Mouse (Mus musculus) hindbrain, embryonic 10.5 days (tissue): ENCODE measurements around the gene Angpt4. TPM values are rescaled to one million over a fixed set of nuclear protein-coding genes. Genes with fewer than 3 reads are reported as not detected.

ENCODE experiments used
- DNase-seq: peaks from one replicate; pipeline ENCODE4 v3.0.0-alpha.2; 2017; ENCODE audit warnings: low spot score
- H3K27ac ChIP-seq: fragments of 300-500 bp; sonication (generic); 2 replicates; pipeline ENCODE4 v1.5.1; 2016; ENCODE audit warnings: mild to moderate bottlenecking, moderate library complexity
- H3K27me3 ChIP-seq: fragments of 300-500 bp; sonication (generic); 2 replicates; pipeline ENCODE4 v1.6.1; 2016; ENCODE audit warnings: mild to moderate bottlenecking; ENCODE audit not compliant: poor library complexity, insufficient read depth, severe bottlenecking
- H3K36me3 ChIP-seq: fragments of 300-500 bp; sonication (generic); 2 replicates; pipeline ENCODE4 v1.6.1; 2016; ENCODE audit warnings: mild to moderate bottlenecking, moderate library complexity
- H3K4me1 ChIP-seq: fragments of 300-500 bp; sonication (generic); replicated peaks from 2 replicates; pipeline ENCODE4 v1.6.1; 2016; ENCODE audit warnings: mild to moderate bottlenecking
- H3K4me3 ChIP-seq: fragments of 300-500 bp; sonication (generic); 2 replicates; pipeline ENCODE4 v1.5.1; 2016; ENCODE audit warnings: mild to moderate bottlenecking, moderate library complexity
- H3K9me3 ChIP-seq: fragments of 300-500 bp; sonication (generic); 2 replicates; pipeline ENCODE4 v1.6.1; 2016; ENCODE audit warnings: mild to moderate bottlenecking, moderate library complexity
- WGBS: fragments of 180-500 bp; shearing (Covaris S2); methylation state at CpG from one replicate; pipeline ENCODE4 v1.1.7; 2016; 5-methylcytosine and 5-hydroxymethylcytosine counted together
- polyA plus RNA-seq: library from polyadenylated mRNA; unstranded; fragments of >200 nt; fragmentation: Nextera tagmentation; extraction: Ambion mirVana; gene quantifications from 2 replicates; pipeline ENCODE4 v1.2.1, GENCODE M21; 2016

The Angpt4 gene
- polyA plus RNA-seq, 1 experiment from 2014 or later = 0.22 TPM

DNA sequence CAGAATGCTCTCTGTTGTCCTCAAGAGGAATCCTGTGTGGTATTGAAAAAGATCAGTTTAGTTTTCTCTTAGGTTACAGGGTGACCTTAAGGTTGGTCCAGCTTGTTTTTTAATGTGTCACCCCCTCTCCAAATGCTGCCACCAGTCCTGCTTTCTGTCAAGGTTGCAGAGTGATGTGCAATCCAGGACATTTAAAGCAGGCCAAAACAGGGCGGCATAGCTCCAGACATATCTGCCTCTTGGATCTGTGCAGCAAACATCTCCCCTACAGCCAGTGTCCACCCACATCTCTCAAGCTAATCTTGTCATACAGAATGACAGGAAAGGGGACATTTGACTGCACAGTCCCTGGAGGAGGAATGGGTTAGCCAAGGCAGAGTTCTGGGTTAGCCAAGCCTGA lies 12.9 kb upstream of the Angpt4 start:
- H3K27me3 ChIP-seq = no peaks in the 10 kb centered on the region; the same call in 1 of the 2 replicates
- WGBS = 95% methylated on average over 1 of the region's 1 CpGs
- no peak overlapping the region for H3K27ac ChIP-seq
- no peaks in the 10 kb centered on the region for H3K36me3 ChIP-seq
- H3K9me3 ChIP-seq = no peaks in the 10 kb centered on the region
- peaks cover 19% of the 10 kb centered on the region for H3K4me1 ChIP-seq
- H3K4me3 ChIP-seq = no peak overlapping the region
- no peak for DNase-seq

DNA sequence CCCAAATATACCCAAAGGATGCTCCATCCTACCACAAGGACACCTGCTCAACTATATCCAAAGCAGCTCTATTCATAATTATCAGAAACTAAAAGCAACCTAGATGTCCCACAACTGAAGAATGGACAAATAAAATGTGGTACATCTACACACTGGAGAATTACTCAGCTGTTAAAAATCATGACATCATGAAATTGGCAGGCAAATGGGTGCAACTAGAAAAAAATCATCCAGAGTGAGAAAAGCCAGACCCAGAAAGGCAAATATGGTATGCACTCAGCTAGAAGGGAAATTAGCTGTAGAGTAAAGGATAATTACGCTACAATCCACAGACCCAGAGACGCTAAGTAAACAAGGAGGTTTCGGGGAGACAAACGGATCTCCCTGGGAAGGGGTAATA lies 10.2 kb upstream of the Angpt4 start:
- 0 out of 2 replicates have a peak, but pooled peaks cover 16% of the 10 kb centered on the region for H3K4me1 ChIP-seq
- H3K4me3 ChIP-seq = no peak overlapping the region
- no peaks in the 10 kb centered on the region for H3K36me3 ChIP-seq
- H3K27me3 ChIP-seq = no peaks in the 10 kb centered on the region; the same call in 1 of the 2 replicates
- H3K27ac ChIP-seq = no peak overlapping the region
- no peak for DNase-seq
- 86% methylated on average over 4 of the region's 4 CpGs for WGBS
- H3K9me3 ChIP-seq = no peaks in the 10 kb centered on the region

DNA sequence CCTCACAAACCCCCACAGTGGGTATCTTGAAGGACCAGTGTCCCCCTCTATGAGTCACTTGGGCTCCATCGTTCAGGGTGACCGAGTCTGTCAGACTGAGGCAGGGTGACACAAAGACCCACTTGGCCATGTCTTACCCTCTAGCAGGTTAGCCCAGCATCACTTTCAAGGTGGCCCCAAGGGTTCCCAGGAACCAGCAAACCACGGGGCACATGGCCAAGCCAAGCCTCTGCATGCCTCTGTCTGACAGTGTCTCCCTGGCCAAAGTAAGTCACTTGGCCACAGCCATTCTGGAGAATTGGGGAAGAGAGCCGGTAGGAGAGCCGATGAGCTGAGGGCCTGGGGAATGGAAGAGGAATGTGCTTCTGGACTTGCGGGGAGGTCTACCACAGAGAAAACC lies 7.7 kb upstream of the Angpt4 start:
- Histone ChIP-seq H3K36me3 (no peaks in the 10 kb centered on the region), H3K27me3 (no peaks in the 10 kb centered on the region; the same call in 1 of the 2 replicates), H3K9me3 (no peaks in the 10 kb centered on the region), H3K4me3 (no peak overlapping the region), H3K4me1 (0 out of 2 replicates have a peak, but pooled peaks cover 16% of the 10 kb centered on the region), H3K27ac (0 out of 2 replicates have a peak overlapping the region, but pooled peaks have one; percentile 2)
- WGBS = 88% methylated on average over 6 of the region's 6 CpGs
- no peak for DNase-seq

DNA sequence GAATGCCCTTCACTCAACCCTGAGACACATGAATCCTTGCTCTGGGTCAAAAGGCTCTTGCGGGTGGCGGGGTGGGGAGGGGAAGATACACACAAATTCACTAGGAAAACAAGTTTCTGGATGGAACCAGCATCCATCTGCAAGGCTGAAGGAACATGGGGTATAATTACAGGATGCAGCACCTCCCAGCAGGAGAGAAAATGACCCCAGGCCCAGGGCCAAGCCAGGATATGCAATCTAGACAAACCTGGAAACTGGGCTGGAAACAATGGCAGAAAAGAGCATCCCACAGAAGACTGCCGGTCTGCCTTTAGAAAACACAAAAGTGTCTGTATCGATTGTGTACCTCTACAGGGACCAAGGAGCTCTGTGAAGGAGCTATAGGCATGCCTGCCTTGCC lies 7.1 kb upstream of the Angpt4 start:
- no peak overlapping the region for H3K4me3 ChIP-seq
- DNase-seq = no peak

DNA sequence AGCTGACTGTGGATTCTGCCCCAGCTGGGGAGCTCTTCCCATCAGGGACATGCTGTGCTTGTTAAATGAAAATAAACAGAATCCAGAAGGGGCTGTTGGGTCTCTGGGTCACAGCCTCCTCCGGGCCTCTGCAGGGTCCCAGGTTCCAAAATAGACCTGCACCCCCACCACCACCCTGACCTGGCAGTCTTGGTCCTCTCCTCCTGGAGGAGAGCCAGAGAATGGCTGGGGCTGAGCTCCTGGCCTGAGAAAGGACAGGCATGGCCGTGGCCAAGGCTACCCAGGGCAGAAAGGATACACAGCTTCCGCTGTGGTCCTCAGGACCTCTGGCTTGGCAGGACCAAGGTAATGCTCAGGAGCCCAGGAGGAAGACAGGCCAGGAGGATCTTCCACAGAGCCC lies 6.4 kb upstream of the Angpt4 start:
- Histone ChIP-seq H3K4me3 (no peak overlapping the region), H3K9me3 (no peaks in the 10 kb centered on the region), H3K4me1 (0 out of 2 replicates have a peak, but pooled peaks cover 16% of the 10 kb centered on the region), H3K36me3 (no peaks in the 10 kb centered on the region), H3K27me3 (no peaks in the 10 kb centered on the region), H3K27ac (no peak overlapping the region)
- WGBS = 70% methylated on average over 3 of the region's 3 CpGs
- no peak for DNase-seq

More for the DNA sequence above, 7.1 kb upstream of the Angpt4 start:
- H3K36me3 ChIP-seq = no peaks in the 10 kb centered on the region
- H3K27me3 ChIP-seq = no peaks in the 10 kb centered on the region
- H3K27ac ChIP-seq = no peak overlapping the region
- WGBS = 61% methylated on average over 4 of the region's 4 CpGs
- 0 out of 2 replicates have a peak, but pooled peaks cover 16% of the 10 kb centered on the region for H3K4me1 ChIP-seq
- H3K9me3 ChIP-seq = no peaks in the 10 kb centered on the region

DNA sequence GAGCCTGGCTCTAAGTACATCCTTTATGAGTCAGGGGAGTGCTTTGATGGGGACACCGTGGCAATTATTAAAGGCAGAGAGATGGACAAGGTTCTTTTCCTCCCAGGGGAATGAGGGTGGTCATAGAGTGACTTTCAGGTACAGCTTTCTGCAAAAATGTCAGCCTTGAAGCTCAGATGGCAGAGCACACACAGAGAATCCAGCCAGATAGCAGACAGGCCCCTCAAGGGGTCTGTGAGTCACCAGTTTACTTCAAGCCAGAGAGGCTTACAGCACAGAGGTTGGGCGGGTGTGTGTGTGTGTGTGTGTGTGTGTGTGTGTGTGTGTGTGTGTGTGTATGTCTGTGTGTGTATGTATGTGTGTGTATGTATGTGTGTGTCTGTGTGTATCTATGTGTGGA lies 4.0 kb upstream of the Angpt4 start:
- no peaks in the 10 kb centered on the region for H3K9me3 ChIP-seq
- H3K4me1 ChIP-seq = peaks cover 29% of the 10 kb centered on the region
- DNase-seq = no peak
- H3K27ac ChIP-seq = no peak overlapping the region
- H3K4me3 ChIP-seq = no peak overlapping the region
- H3K36me3 ChIP-seq = no peaks in the 10 kb centered on the region
- WGBS = 79% methylated on average over 2 of the region's 2 CpGs
- H3K27me3 ChIP-seq = no peaks in the 10 kb centered on the region

DNA sequence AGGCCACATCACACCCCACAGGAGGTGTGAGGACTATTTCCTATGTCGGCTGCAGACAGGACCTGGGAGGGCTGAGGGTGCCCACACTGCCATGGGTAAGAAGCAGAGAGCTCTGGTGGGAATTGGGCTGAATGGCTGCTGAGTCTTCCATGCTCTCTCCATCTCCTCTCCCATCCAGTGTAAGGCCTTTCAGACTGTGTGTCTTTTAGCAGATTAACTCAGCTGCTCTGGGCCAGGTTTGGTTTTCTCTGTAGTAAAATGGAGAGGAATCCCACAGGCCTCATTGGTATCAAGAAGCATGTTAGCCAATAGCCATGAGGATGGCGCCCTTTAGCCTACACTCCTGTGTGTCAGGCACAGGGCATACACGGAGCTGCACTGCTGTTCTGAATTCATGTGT lies 1.6 kb upstream of the Angpt4 start:
- WGBS = 71% methylated on average over 3 of the region's 3 CpGs
- DNase-seq = no peak
- H3K4me1 ChIP-seq = peaks cover 17% of the 10 kb centered on the region
- H3K4me3 ChIP-seq = no peak overlapping the region
- no peaks in the 10 kb centered on the region for H3K36me3 ChIP-seq
- no peaks in the 10 kb centered on the region for H3K9me3 ChIP-seq
- no peak overlapping the region for H3K27ac ChIP-seq
- no peaks in the 10 kb centered on the region for H3K27me3 ChIP-seq

DNA sequence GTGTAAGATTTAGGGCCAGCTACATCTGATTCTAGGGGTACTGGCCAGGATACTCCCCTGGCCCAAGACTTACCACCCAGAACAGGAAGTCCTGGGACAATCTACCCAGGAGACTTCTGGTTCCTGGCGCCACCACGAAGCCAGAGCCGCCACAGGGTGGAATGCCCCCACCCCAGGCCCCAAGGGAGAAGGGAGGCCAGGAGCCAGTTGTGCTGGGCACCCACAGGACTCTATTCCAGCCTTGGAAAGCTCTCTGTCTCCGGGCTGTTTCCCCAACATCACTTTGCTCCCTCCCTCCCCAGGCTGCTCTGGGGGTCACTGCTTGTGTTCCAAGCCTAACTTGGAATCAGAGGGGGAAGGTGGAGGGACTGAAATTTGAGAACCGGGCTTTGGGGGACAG lies 512 bp upstream of the Angpt4 start:
- no peaks in the 10 kb centered on the region for H3K36me3 ChIP-seq
- no peaks in the 10 kb centered on the region for H3K9me3 ChIP-seq
- peak overlapping the region; percentile 70 for H3K27ac ChIP-seq
- H3K4me1 ChIP-seq = peaks cover 14% of the 10 kb centered on the region
- DNase-seq = no peak
- H3K27me3 ChIP-seq = no peaks in the 10 kb centered on the region
- no peak overlapping the region for H3K4me3 ChIP-seq
- WGBS = 54% methylated on average over 5 of the region's 5 CpGs

DNA sequence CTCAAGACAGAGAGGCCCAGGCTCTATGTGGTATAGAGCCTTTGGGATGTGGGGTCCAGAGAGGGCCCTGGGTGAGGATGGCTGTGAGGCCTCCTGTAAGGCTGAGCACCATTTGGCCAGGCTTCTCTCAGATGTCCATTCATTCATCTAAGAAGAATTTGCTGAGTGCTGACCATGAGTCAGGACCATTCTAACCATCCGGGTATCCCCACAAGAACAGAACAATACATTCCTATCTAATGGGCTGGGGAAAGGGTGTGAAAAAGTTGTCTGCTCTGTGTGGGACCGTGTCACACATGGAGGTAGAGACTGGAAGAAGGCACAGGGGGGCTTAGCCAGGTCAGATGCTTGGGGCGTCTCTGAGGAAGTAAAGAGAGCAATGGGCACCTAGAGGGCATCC lies 741 bp downstream of the Angpt4 start:
- Histone ChIP-seq H3K4me3 (no peak overlapping the region), H3K27ac (no peak overlapping the region), H3K4me1 (peaks cover 25% of the 10 kb centered on the region), H3K36me3 (no peaks in the 10 kb centered on the region), H3K9me3 (no peaks in the 10 kb centered on the region), H3K27me3 (no peaks in the 10 kb centered on the region)
- DNase-seq = no peak
- 88% methylated on average over 3 of the region's 3 CpGs for WGBS

DNA sequence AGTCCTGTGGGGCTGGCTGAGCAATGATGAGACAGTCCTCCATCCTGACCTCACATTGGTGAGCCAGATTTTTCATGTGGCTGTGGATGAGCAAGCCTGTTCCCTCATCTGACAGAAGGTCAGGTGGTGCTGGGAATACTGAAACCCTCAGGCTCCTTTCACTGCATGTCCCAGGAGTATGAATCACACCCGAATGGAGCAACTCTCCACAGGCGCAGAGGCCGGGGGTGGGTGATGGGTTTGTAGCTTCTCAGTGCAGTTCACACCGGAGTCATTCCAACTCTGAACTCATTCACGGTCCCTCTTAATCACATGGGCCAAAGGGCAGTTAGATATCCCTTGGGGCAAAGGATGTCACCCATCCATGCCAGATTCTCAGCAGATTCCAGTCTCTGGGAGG lies 3.1 kb downstream of the Angpt4 start:
- H3K4me1 ChIP-seq = peaks cover 29% of the 10 kb centered on the region
- WGBS = 86% methylated on average over 5 of the region's 5 CpGs
- H3K36me3 ChIP-seq = no peaks in the 10 kb centered on the region
- no peak overlapping the region for H3K27ac ChIP-seq
- no peaks in the 10 kb centered on the region for H3K9me3 ChIP-seq
- no peak for DNase-seq
- H3K27me3 ChIP-seq = peaks cover 6% of the 10 kb centered on the region; the same call in 1 of the 2 replicates
- H3K4me3 ChIP-seq = no peak overlapping the region

DNA sequence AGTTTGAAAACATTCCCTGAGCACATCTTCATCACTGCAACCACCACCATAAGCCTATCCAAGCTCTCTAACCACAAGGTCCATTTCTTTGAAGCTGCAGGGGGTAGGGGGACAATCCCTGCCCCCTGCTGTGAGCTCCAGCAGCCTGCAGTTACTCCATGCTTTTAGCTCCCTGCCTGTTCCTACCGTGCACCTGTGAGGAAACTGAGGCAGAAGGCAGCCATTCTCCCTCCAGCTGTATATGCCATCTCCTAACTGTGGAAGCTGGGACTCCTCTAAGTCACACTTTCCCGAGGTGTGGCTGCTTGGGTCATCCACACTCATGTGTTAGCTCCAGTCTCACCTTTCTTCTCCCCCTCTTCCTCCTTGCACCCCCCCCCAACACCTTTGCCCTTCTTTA lies 4.1 kb downstream of the Angpt4 start:
- whole genome bisulfite sequencing = 34% methylated on average over 2 of the region's 2 CpGs
- DNase-seq = no peak
- Histone ChIP-seq H3K27me3 (peaks cover 6% of the 10 kb centered on the region; the same call in 1 of the 2 replicates), H3K4me3 (no peak overlapping the region), H3K27ac (no peak overlapping the region), H3K4me1 (peaks cover 36% of the 10 kb centered on the region), H3K36me3 (no peaks in the 10 kb centered on the region), H3K9me3 (no peaks in the 10 kb centered on the region)

DNA sequence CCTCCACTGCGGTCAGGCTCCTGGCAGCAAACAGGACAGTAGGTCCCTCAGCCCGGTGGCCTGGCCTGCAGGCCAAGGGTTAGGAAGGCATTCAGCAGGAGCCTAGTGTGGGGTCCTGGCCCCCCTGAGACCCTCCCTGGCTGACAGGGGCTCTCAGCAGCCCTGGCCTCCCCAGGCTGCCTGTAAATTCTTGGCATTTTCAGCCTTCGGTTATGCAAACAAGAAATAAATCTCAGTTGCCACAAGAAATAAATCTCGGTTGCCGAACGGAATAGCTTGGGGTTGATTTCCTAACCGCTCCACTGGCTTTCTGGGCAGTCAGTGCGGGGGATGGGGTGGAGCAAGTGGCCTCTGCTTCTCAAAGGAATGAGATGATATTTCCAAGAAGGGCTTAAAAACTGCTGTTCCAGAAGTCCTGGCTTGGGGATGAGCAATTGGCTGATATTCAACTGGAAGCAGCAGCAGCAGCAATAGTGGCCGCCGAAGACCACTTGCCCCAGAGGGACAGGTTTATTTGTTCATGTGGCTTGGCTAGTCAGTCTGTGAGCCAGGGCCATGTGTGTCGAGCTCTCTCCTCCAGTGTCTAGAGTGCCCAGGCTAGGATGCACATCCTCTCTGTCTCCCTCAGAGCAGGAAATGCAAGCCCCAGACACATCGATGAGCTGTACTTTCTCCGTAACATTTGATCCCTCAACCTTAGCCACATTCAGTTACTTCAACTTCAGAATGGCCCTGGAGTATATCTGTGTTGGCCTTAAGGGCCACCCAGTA lies 5.2 kb downstream of the Angpt4 start:
- Histone ChIP-seq H3K9me3 (no peaks in the 10 kb centered on the region), H3K4me1 (peaks cover 36% of the 10 kb centered on the region), H3K4me3 (no peak overlapping the region), H3K36me3 (no peaks in the 10 kb centered on the region), H3K27ac (peak overlapping the region; percentile 69; the same call in 1 of the 2 replicates), H3K27me3 (peaks cover 6% of the 10 kb centered on the region; the same call in 1 of the 2 replicates)
- WGBS = 68% methylated on average over 13 of the region's 13 CpGs
- DNase-seq = no peak

DNA sequence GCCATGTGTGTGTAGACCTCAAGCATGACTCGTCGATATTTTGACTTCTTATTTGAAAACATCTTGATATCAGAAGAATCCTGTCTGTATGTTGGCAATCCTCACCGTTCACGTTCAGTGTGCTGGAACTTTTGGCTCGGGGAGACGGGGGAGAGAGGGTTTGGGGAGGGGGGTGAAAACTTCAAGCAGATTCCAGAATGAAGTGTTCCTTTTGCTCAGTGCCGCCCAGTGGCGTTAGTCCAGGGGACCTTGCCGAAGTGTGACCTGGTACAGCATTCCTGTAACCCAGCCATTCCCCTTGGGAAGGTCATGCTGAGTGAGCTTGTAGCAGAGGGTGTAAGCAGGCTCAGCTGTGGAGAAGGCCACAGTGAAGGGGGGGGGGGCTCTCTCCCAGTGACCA lies 8.1 kb downstream of the Angpt4 start:
- Histone ChIP-seq H3K4me1 (peaks cover 44% of the 10 kb centered on the region), H3K36me3 (no peaks in the 10 kb centered on the region), H3K9me3 (no peaks in the 10 kb centered on the region), H3K4me3 (no peak overlapping the region), H3K27me3 (peaks cover 6% of the 10 kb centered on the region; the same call in 1 of the 2 replicates), H3K27ac (0 out of 2 replicates have a peak overlapping the region, but pooled peaks have one; percentile 12)
- WGBS = 72% methylated on average over 9 of the region's 9 CpGs
- DNase-seq = no peak
